Mouse (Mus musculus): ENCODE measurements around the gene Cep135. TPM values are rescaled to one million over a fixed set of nuclear protein-coding genes. Genes with fewer than 3 reads are reported as not detected.

Cep135 gene
- polyA plus RNA-seq, 1 experiment from 2014 or later, result 9.5 TPM

GRCm38 (mm10) chr5:76651151-76651725 lies 62.7 kb downstream of the Cep135 start:
- H3K27me3 ChIP-seq (ENCODE audit: control insufficient read depth, insufficient read depth, low read length), result no peaks in the 10 kb centered on the region
- WGBS, result 69% methylated on average over 5 of the region's 5 CpGs
- H3K4me1 ChIP-seq (ENCODE audit: control insufficient read depth, insufficient read depth, low read length), result no peaks in the 10 kb centered on the region
- no peaks in the 10 kb centered on the region for H3K9me3 ChIP-seq (ENCODE audit: control insufficient read depth, low read depth, low read length)
- no peaks in the 10 kb centered on the region for H3K36me3 ChIP-seq (ENCODE audit: control insufficient read depth, insufficient read depth, low read length)
- no peak overlapping the region for H3K27ac ChIP-seq (ENCODE audit: low read length)
- no peak overlapping the region for H3K4me3 ChIP-seq (ENCODE audit: low read depth, low read length)
- no peak overlapping the region for H3K4me2 ChIP-seq (replicated peaks; ENCODE audit: low read depth, low read length)
- no peak for ATAC-seq (ENCODE audit: insufficient number of reproducible peaks, insufficient read depth, low FRiP score, low read depth)
- H3K9ac ChIP-seq (replicated peaks; ENCODE audit: low read depth, low read length), result no peak overlapping the region

GRCm38 (mm10) chr5:76656212-76656611 lies 67.7 kb downstream of the Cep135 start, which contains the start of gene C530008M17Rik:
TSS of gene C530008M17Rik (plus strand) at chr5:76656512.
- WGBS, result 86% methylated on average over 2 of the region's 2 CpGs
- ATAC-seq (ENCODE audit: insufficient number of reproducible peaks, insufficient read depth, low FRiP score, low read depth), result no peak
- Histone ChIP-seq H3K27me3 (ENCODE audit: control insufficient read depth, insufficient read depth, low read length) (no peaks in the 10 kb centered on the region), H3K9ac (replicated peaks; ENCODE audit: low read depth, low read length) (peak within 1 kb of the TSS; percentile 77), H3K4me2 (replicated peaks; ENCODE audit: low read depth, low read length) (peak within 1 kb of the TSS; percentile 83), H3K9me3 (ENCODE audit: control insufficient read depth, low read depth, low read length) (no peaks in the 10 kb centered on the region), H3K36me3 (ENCODE audit: control insufficient read depth, insufficient read depth, low read length) (no peaks in the 10 kb centered on the region), H3K27ac (ENCODE audit: low read length) (no peak within 1 kb of the TSS), H3K4me1 (ENCODE audit: control insufficient read depth, insufficient read depth, low read length) (no peaks in the 10 kb centered on the region), H3K4me3 (ENCODE audit: low read depth, low read length) (peak within 1 kb of the TSS; percentile 80)

- no peaks in the 10 kb centered on the region for H3K9me3 ChIP-seq (ENCODE audit: control insufficient read depth, low read depth, low read length)
Measured at GRCm38 (mm10) chr5:76657245-76658083, 69.0 kb downstream of the Cep135 start.

GRCm38 (mm10) chr5:76658084-76658934 lies 69.8 kb downstream of the Cep135 start:
- 1% methylated on average over 38 of the region's 38 CpGs for WGBS
- Histone ChIP-seq H3K27me3 (ENCODE audit: control insufficient read depth, insufficient read depth, low read length) (no peaks in the 10 kb centered on the region), H3K4me3 (ENCODE audit: low read depth, low read length) (peak overlapping the region; percentile 80), H3K36me3 (ENCODE audit: control insufficient read depth, insufficient read depth, low read length) (no peaks in the 10 kb centered on the region), H3K9me3 (ENCODE audit: control insufficient read depth, low read depth, low read length) (no peaks in the 10 kb centered on the region), H3K4me1 (ENCODE audit: control insufficient read depth, insufficient read depth, low read length) (no peaks in the 10 kb centered on the region), H3K27ac (ENCODE audit: low read length) (peak overlapping the region; percentile 67), H3K9ac (replicated peaks; ENCODE audit: low read depth, low read length) (peak overlapping the region; percentile 77), H3K4me2 (replicated peaks; ENCODE audit: low read depth, low read length) (peak overlapping the region; percentile 83)
- peak; percentile 70 for ATAC-seq (ENCODE audit: insufficient number of reproducible peaks, insufficient read depth, low FRiP score, low read depth)

More at GRCm38 (mm10) chr5:76657245-76658083, 69.0 kb downstream of the Cep135 start:
- Histone ChIP-seq H3K9ac (replicated peaks; ENCODE audit: low read depth, low read length) (peak overlapping the region; percentile 77), H3K4me2 (replicated peaks; ENCODE audit: low read depth, low read length) (peak overlapping the region; percentile 83), H3K36me3 (ENCODE audit: control insufficient read depth, insufficient read depth, low read length) (no peaks in the 10 kb centered on the region), H3K4me1 (ENCODE audit: control insufficient read depth, insufficient read depth, low read length) (no peaks in the 10 kb centered on the region), H3K27ac (ENCODE audit: low read length) (peak overlapping the region; percentile 67), H3K4me3 (ENCODE audit: low read depth, low read length) (peak overlapping the region; percentile 80), H3K27me3 (ENCODE audit: control insufficient read depth, insufficient read depth, low read length) (no peaks in the 10 kb centered on the region)
- ATAC-seq (ENCODE audit: insufficient number of reproducible peaks, insufficient read depth, low FRiP score, low read depth), result peak; percentile 93
- under 1% methylated on average over 77 of the region's 80 CpGs for WGBS

- Histone ChIP-seq H3K27me3 (ENCODE audit: control insufficient read depth, insufficient read depth, low read length) (no peaks in the 10 kb centered on the region), H3K27ac (ENCODE audit: low read length) (no peak overlapping the region), H3K4me1 (ENCODE audit: control insufficient read depth, insufficient read depth, low read length) (no peaks in the 10 kb centered on the region), H3K4me2 (replicated peaks; ENCODE audit: low read depth, low read length) (no peak overlapping the region), H3K9me3 (ENCODE audit: control insufficient read depth, low read depth, low read length) (no peaks in the 10 kb centered on the region), H3K9ac (replicated peaks; ENCODE audit: low read depth, low read length) (no peak overlapping the region), H3K36me3 (ENCODE audit: control insufficient read depth, insufficient read depth, low read length) (no peaks in the 10 kb centered on the region), H3K4me3 (ENCODE audit: low read depth, low read length) (no peak overlapping the region)
- 87% methylated on average over 8 of the region's 8 CpGs for WGBS
- ATAC-seq (ENCODE audit: insufficient number of reproducible peaks, insufficient read depth, low FRiP score, low read depth), result no peak
Measured at GRCm38 (mm10) chr5:76659958-76660635, 71.6 kb downstream of the Cep135 start.

- WGBS, result 48% methylated on average over 4 of the region's 4 CpGs
- Histone ChIP-seq H3K36me3 (ENCODE audit: control insufficient read depth, insufficient read depth, low read length) (no peaks in the 10 kb centered on the region), H3K27ac (ENCODE audit: low read length) (no peak overlapping the region), H3K9ac (replicated peaks; ENCODE audit: low read depth, low read length) (no peak overlapping the region), H3K4me2 (replicated peaks; ENCODE audit: low read depth, low read length) (no peak overlapping the region), H3K4me1 (ENCODE audit: control insufficient read depth, insufficient read depth, low read length) (no peaks in the 10 kb centered on the region), H3K9me3 (ENCODE audit: control insufficient read depth, low read depth, low read length) (no peaks in the 10 kb centered on the region), H3K4me3 (ENCODE audit: low read depth, low read length) (no peak overlapping the region), H3K27me3 (ENCODE audit: control insufficient read depth, insufficient read depth, low read length) (no peaks in the 10 kb centered on the region)
- ATAC-seq (ENCODE audit: insufficient number of reproducible peaks, insufficient read depth, low FRiP score, low read depth), result no peak
Measured at GRCm38 (mm10) chr5:76661310-76661709, 72.8 kb downstream of the Cep135 start.

- Histone ChIP-seq H3K27ac (ENCODE audit: low read length) (no peak overlapping the region), H3K36me3 (ENCODE audit: control insufficient read depth, insufficient read depth, low read length) (no peaks in the 10 kb centered on the region), H3K9ac (replicated peaks; ENCODE audit: low read depth, low read length) (no peak overlapping the region), H3K4me1 (ENCODE audit: control insufficient read depth, insufficient read depth, low read length) (no peaks in the 10 kb centered on the region), H3K4me2 (replicated peaks; ENCODE audit: low read depth, low read length) (no peak overlapping the region), H3K9me3 (ENCODE audit: control insufficient read depth, low read depth, low read length) (no peaks in the 10 kb centered on the region), H3K27me3 (ENCODE audit: control insufficient read depth, insufficient read depth, low read length) (no peaks in the 10 kb centered on the region), H3K4me3 (ENCODE audit: low read depth, low read length) (no peak overlapping the region)
- ATAC-seq (ENCODE audit: insufficient number of reproducible peaks, insufficient read depth, low FRiP score, low read depth), result no peak
- WGBS, result 65% methylated on average over 7 of the region's 7 CpGs
Measured at GRCm38 (mm10) chr5:76664936-76665335, 76.4 kb downstream of the Cep135 start.

GRCm38 (mm10) chr5:76665421-76665820 lies 76.9 kb downstream of the Cep135 start:
- H3K4me1 ChIP-seq (ENCODE audit: control insufficient read depth, insufficient read depth, low read length), result no peaks in the 10 kb centered on the region
- no peak overlapping the region for H3K9ac ChIP-seq (replicated peaks; ENCODE audit: low read depth, low read length)
- no peaks in the 10 kb centered on the region for H3K36me3 ChIP-seq (ENCODE audit: control insufficient read depth, insufficient read depth, low read length)
- H3K9me3 ChIP-seq (ENCODE audit: control insufficient read depth, low read depth, low read length), result no peaks in the 10 kb centered on the region
- no peaks in the 10 kb centered on the region for H3K27me3 ChIP-seq (ENCODE audit: control insufficient read depth, insufficient read depth, low read length)
- no peak for ATAC-seq (ENCODE audit: insufficient number of reproducible peaks, insufficient read depth, low FRiP score, low read depth)
- no peak overlapping the region for H3K27ac ChIP-seq (ENCODE audit: low read length)
- 15% methylated on average over 7 of the region's 7 CpGs for WGBS
- no peak overlapping the region for H3K4me2 ChIP-seq (replicated peaks; ENCODE audit: low read depth, low read length)
- H3K4me3 ChIP-seq (ENCODE audit: low read depth, low read length), result no peak overlapping the region
